Mouse (Mus musculus): Measurements from ENCODE around the gene Zmiz2. TPM values are rescaled to one million over a fixed set of nuclear protein-coding genes. Genes with fewer than 3 reads are reported as not detected.
"Not testable (repeated sequence)": the region's sequence is repeated elsewhere in the genome, so short reads cannot be mapped to it uniquely, and the experiment has no call there.

The Zmiz2 gene
- polyA plus RNA-seq, 1 experiment, result 22.0 TPM

GRCm38 (mm10) chr11:6418751-6419150, 29.9 kb downstream of the Zmiz2 start:
- Histone ChIP-seq H3K27ac (ENCODE audit: insufficient read depth, low read length) (no peak overlapping the region), H3K4me3 (ENCODE audit: insufficient read depth, low read length) (peak overlapping the region; percentile 9), H3K4me1 (ENCODE audit: control insufficient read depth, insufficient read depth, low read length) (no peaks in the 10 kb centered on the region)
- TF ChIP-seq POLR2A (IDR thresholded peaks at IDR 0.05; ENCODE audit: low read depth, low read length), result no peak
- TF ChIP-seq CTCF (IDR thresholded peaks at IDR 0.05; ENCODE audit: borderline replicate concordance, insufficient read depth, low read length), result no peak

GRCm38 (mm10) chr11:6419156-6419555, 30.3 kb downstream of the Zmiz2 start:
- not testable (repeated sequence) for H3K4me3 ChIP-seq (ENCODE audit: insufficient read depth, low read length); H3K27ac ChIP-seq (ENCODE audit: insufficient read depth, low read length); H3K4me1 ChIP-seq (ENCODE audit: control insufficient read depth, insufficient read depth, low read length)

- no peak overlapping the region for H3K4me3 ChIP-seq (ENCODE audit: insufficient read depth, low read length)
- H3K4me1 ChIP-seq (ENCODE audit: control insufficient read depth, insufficient read depth, low read length), result no peaks in the 10 kb centered on the region
- H3K27ac ChIP-seq (ENCODE audit: insufficient read depth, low read length), result no peak overlapping the region
- TF ChIP-seq POLR2A (IDR thresholded peaks at IDR 0.05; ENCODE audit: low read depth, low read length), result 0 out of 2 replicates have a peak, but pooled peaks have one; percentile 30
- no peak for TF ChIP-seq CTCF (IDR thresholded peaks at IDR 0.05; ENCODE audit: borderline replicate concordance, insufficient read depth, low read length)
Measured at GRCm38 (mm10) chr11:6420283-6420703, 31.4 kb downstream of the Zmiz2 start.

GRCm38 (mm10) chr11:6420722-6421350, 32.0 kb downstream of the Zmiz2 start:
- TF ChIP-seq POLR2A (IDR thresholded peaks at IDR 0.05; ENCODE audit: low read depth, low read length), result peak; percentile 37
- TF ChIP-seq CTCF (IDR thresholded peaks at IDR 0.05; ENCODE audit: borderline replicate concordance, insufficient read depth, low read length), result no peak
- no peaks in the 10 kb centered on the region for H3K4me1 ChIP-seq (ENCODE audit: control insufficient read depth, insufficient read depth, low read length)

GRCm38 (mm10) chr11:6430186-6430585, 41.3 kb downstream of the Zmiz2 start:
- H3K4me3 ChIP-seq (ENCODE audit: insufficient read depth, low read length), result no peak overlapping the region
- TF ChIP-seq POLR2A (IDR thresholded peaks at IDR 0.05; ENCODE audit: low read depth, low read length), result no peak
- TF ChIP-seq CTCF (IDR thresholded peaks at IDR 0.05; ENCODE audit: borderline replicate concordance, insufficient read depth, low read length), result no peak
- no peaks in the 10 kb centered on the region for H3K4me1 ChIP-seq (ENCODE audit: control insufficient read depth, insufficient read depth, low read length)
- H3K27ac ChIP-seq (ENCODE audit: insufficient read depth, low read length), result no peak overlapping the region

More at GRCm38 (mm10) chr11:6420722-6421350, 32.0 kb downstream of the Zmiz2 start:
- no peak overlapping the region for H3K4me3 ChIP-seq (ENCODE audit: insufficient read depth, low read length)
- no peak overlapping the region for H3K27ac ChIP-seq (ENCODE audit: insufficient read depth, low read length)

GRCm38 (mm10) chr11:6436442-6436841, 47.6 kb downstream of the Zmiz2 start:
- TF ChIP-seq POLR2A (IDR thresholded peaks at IDR 0.05; ENCODE audit: low read depth, low read length) (no peak), CTCF (IDR thresholded peaks at IDR 0.05; ENCODE audit: borderline replicate concordance, insufficient read depth, low read length) (peak; percentile 81; the same call in 1 of the 2 replicates)
- Histone ChIP-seq H3K27ac (ENCODE audit: insufficient read depth, low read length) (no peak overlapping the region), H3K4me3 (ENCODE audit: insufficient read depth, low read length) (no peak overlapping the region), H3K4me1 (ENCODE audit: control insufficient read depth, insufficient read depth, low read length) (no peaks in the 10 kb centered on the region)

- Histone ChIP-seq H3K27ac (ENCODE audit: insufficient read depth, low read length) (no peak overlapping the region), H3K4me3 (ENCODE audit: insufficient read depth, low read length) (no peak overlapping the region), H3K4me1 (ENCODE audit: control insufficient read depth, insufficient read depth, low read length) (no peaks in the 10 kb centered on the region)
- no peak for TF ChIP-seq POLR2A (IDR thresholded peaks at IDR 0.05; ENCODE audit: low read depth, low read length)
Measured at GRCm38 (mm10) chr11:6437667-6438066, 48.8 kb downstream of the Zmiz2 start.

GRCm38 (mm10) chr11:6440171-6440570, 51.3 kb downstream of the Zmiz2 start:
- no peak for TF ChIP-seq POLR2A (IDR thresholded peaks at IDR 0.05; ENCODE audit: low read depth, low read length)
- no peak for TF ChIP-seq CTCF (IDR thresholded peaks at IDR 0.05; ENCODE audit: borderline replicate concordance, insufficient read depth, low read length)
- Histone ChIP-seq H3K27ac (ENCODE audit: insufficient read depth, low read length) (no peak overlapping the region), H3K4me1 (ENCODE audit: control insufficient read depth, insufficient read depth, low read length) (no peaks in the 10 kb centered on the region), H3K4me3 (ENCODE audit: insufficient read depth, low read length) (no peak overlapping the region)

GRCm38 (mm10) chr11:6442566-6442965, 53.7 kb downstream of the Zmiz2 start:
- Histone ChIP-seq H3K27ac (ENCODE audit: insufficient read depth, low read length) (no peak overlapping the region), H3K4me1 (ENCODE audit: control insufficient read depth, insufficient read depth, low read length) (no peaks in the 10 kb centered on the region), H3K4me3 (ENCODE audit: insufficient read depth, low read length) (no peak overlapping the region)
- TF ChIP-seq POLR2A (IDR thresholded peaks at IDR 0.05; ENCODE audit: low read depth, low read length), result no peak
- TF ChIP-seq CTCF (IDR thresholded peaks at IDR 0.05; ENCODE audit: borderline replicate concordance, insufficient read depth, low read length), result no peak

GRCm38 (mm10) chr11:6443102-6443501, 54.2 kb downstream of the Zmiz2 start:
- TF ChIP-seq POLR2A (IDR thresholded peaks at IDR 0.05; ENCODE audit: low read depth, low read length), result no peak
- TF ChIP-seq CTCF (IDR thresholded peaks at IDR 0.05; ENCODE audit: borderline replicate concordance, insufficient read depth, low read length), result no peak
- Histone ChIP-seq H3K27ac (ENCODE audit: insufficient read depth, low read length) (peak overlapping the region; percentile 64; the same call in 1 of the 2 replicates), H3K4me3 (ENCODE audit: insufficient read depth, low read length) (peak overlapping the region; percentile 71), H3K4me1 (ENCODE audit: control insufficient read depth, insufficient read depth, low read length) (no peaks in the 10 kb centered on the region)

- H3K4me1 ChIP-seq (ENCODE audit: control insufficient read depth, insufficient read depth, low read length), result no peaks in the 10 kb centered on the region
Measured at GRCm38 (mm10) chr11:6443727-6444076, 54.8 kb downstream of the Zmiz2 start.

More at GRCm38 (mm10) chr11:6443727-6444076, 54.8 kb downstream of the Zmiz2 start:
- peak overlapping the region; percentile 71 for H3K4me3 ChIP-seq (ENCODE audit: insufficient read depth, low read length)
- H3K27ac ChIP-seq (ENCODE audit: insufficient read depth, low read length), result peak overlapping the region; percentile 64
- TF ChIP-seq CTCF (IDR thresholded peaks at IDR 0.05; ENCODE audit: borderline replicate concordance, insufficient read depth, low read length) (no peak), POLR2A (IDR thresholded peaks at IDR 0.05; ENCODE audit: low read depth, low read length) (peak; percentile 29; the same call in 1 of the 2 replicates)

Measured in embryonic fibroblast, embryonic 13.5 days (primary cell).